Mouse (Mus musculus) frontal cortex, postnatal 25 days (tissue): ENCODE measurements at regions not wholly inside any gene's neighbourhood (a gene's known extent, or its start where the extent isn't known, plus 50 kb on each side); places are given as distances from the start of the nearest gene placed in this dataset.

Experiments
- DNase-seq, 2 experiments: peaks; one replicate each; pipeline ENCODE4 v3.0.0; 2022; ENCODE audit warnings: low spot score in 2 of 2

GRCm38 (mm10) chr16:71197523-71197922, 883.8 kb downstream of the Gbe1 start:
- DNase-seq, result no peak

- DNase-seq, result no peak
These were observed 895.1 kb downstream of the Gbe1 start for GRCm38 (mm10) chr16:71208806-71209205.

GRCm38 (mm10) chr16:71224469-71224868, 910.7 kb downstream of the Gbe1 start:
- DNase-seq, result no peak

- no peak for DNase-seq
These were observed 916.4 kb downstream of the Gbe1 start for GRCm38 (mm10) chr16:71230104-71230653.

- no peak for DNase-seq
These were observed 929.3 kb downstream of the Gbe1 start for GRCm38 (mm10) chr16:71243065-71243464.

GRCm38 (mm10) chr16:71243480-71243879, 929.7 kb downstream of the Gbe1 start:
- DNase-seq, result no peak

GRCm38 (mm10) chr16:71247516-71248139, 933.9 kb downstream of the Gbe1 start:
- peak; percentile 67 to 71 for DNase-seq

- DNase-seq, result no peak
These were observed 942.0 kb downstream of the Gbe1 start for GRCm38 (mm10) chr16:71255740-71256139.

GRCm38 (mm10) chr16:71256175-71256574, 942.4 kb downstream of the Gbe1 start:
- no peak for DNase-seq

GRCm38 (mm10) chr16:71267191-71267590, 953.4 kb downstream of the Gbe1 start:
- DNase-seq, result no peak
